Mouse (Mus musculus) cerebellum, adult 2 months (tissue): Measurements from ENCODE around the gene Syf2. TPM values are rescaled to one million over a fixed set of nuclear protein-coding genes. Genes with fewer than 3 reads are reported as not detected.

ENCODE experiments used
- DNase-seq, 2 experiments: peaks; one replicate each; pipeline ENCODE4 v3.0.0; 2021
- H3K27ac ChIP-seq: fragments of 200-500 bp; 2 replicates; pipeline ENCODE4 v1.5.1; 2012; ENCODE audit warnings: low read length, control low read depth, inconsistent platforms; ENCODE audit not compliant: insufficient read depth
- H3K27me3 ChIP-seq: fragments of 200-500 bp; 2 replicates; pipeline ENCODE4 v1.6.1; 2012; ENCODE audit warnings: inconsistent platforms, mild to moderate bottlenecking, low read length, moderate library complexity; ENCODE audit not compliant: control insufficient read depth, insufficient read depth
- H3K4me1 ChIP-seq: fragments of 200-500 bp; 2 replicates; pipeline ENCODE4 v1.6.1; 2011; ENCODE audit warnings: low read length; ENCODE audit not compliant: control insufficient read depth, insufficient read depth
- H3K4me3 ChIP-seq: fragments of 200-500 bp; replicated peaks from 2 replicates; pipeline ENCODE3; 2011; ENCODE audit warnings: mild to moderate bottlenecking, low read depth, low read length, control low read depth; ENCODE audit not compliant: insufficient read depth
- CTCF ChIP-seq: fragments of 200-500 bp; IDR thresholded peaks from 2 replicates; pipeline ENCODE4 v1.5.1; 2011; ENCODE audit warnings: low read depth, mild to moderate bottlenecking, control low read depth, low read length, moderate library complexity, borderline replicate concordance; ENCODE audit not compliant: insufficient read depth
- POLR2A ChIP-seq: fragments of 200-500 bp; IDR thresholded peaks from 2 replicates; pipeline ENCODE4 v1.6.1; 2011; ENCODE audit warnings: low read length, control low read depth, borderline replicate concordance; ENCODE audit not compliant: insufficient read depth
- WGBS: fragments of 180-500 bp; shearing (Covaris S2); methylation state at CpG from one replicate; pipeline ENCODE4 v1.1.7; 2018; 5-methylcytosine and 5-hydroxymethylcytosine counted together
- polyA plus RNA-seq: library from polyadenylated mRNA; depleted of rRNA; stranded (reverse); fragments of >200 nt; gene quantifications from 2 replicates; pipeline ENCODE4 v1.2.3, GENCODE M21; 2012

Syf2 gene
- polyA plus RNA-seq, 1 experiment: 99.7 TPM

DNA sequence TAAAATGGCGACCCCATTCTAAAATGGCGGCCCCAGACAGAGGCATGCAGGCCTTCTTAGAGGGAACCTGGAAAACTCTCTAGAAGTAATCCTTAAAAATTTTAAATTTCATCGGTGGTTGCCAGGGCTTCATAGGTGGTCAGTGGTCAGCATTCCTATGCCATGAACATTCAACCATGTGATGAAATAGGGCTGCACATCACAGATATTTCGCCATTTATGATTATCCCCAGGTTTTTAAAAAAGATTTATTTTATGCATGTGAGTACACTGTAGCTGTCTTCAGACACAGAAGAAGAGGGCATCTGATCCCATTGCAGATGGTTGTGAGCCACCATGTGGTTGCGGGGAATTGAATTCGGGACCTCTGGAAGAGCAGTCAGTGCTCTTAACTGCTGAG lies 10.1 kb upstream of the Syf2 start:
- Histone ChIP-seq H3K4me3 (no peak overlapping the region), H3K4me1 (peaks cover 4% of the 10 kb centered on the region; the same call in 1 of the 2 replicates), H3K27ac (no peak overlapping the region), H3K27me3 (no peaks in the 10 kb centered on the region)
- DNase-seq: no peak
- TF ChIP-seq POLR2A (no peak), CTCF (no peak)
- 97% methylated on average over 6 of the region's 6 CpGs for WGBS

DNA sequence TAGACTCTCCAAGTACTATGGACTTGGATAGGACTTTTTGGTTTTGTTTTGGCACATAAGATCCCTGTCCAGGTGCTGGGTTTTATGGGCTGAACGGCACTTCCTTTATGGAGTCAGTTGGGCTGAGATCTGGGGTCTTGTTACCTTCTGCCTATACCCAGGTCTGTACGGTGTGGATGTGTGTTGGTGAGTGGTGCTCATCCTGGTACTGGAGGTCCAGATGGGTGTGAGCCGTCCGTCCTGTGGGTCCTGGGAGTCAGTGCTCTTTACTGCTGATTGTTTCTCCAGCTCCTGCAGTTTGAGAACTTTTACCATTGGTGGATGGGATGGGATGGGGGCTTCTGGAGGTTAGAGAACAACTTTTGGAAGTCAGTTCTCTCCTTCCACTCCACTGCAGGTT lies 9.0 kb upstream of the Syf2 start:
- no peak for TF ChIP-seq POLR2A
- Histone ChIP-seq H3K27ac (no peak overlapping the region), H3K4me3 (no peak overlapping the region), H3K27me3 (no peaks in the 10 kb centered on the region), H3K4me1 (peaks cover 7% of the 10 kb centered on the region; the same call in 1 of the 2 replicates)
- WGBS: 97% methylated on average over 4 of the region's 4 CpGs
- DNase-seq: no peak

- no peak for TF ChIP-seq CTCF
- TF ChIP-seq POLR2A: no peak
- Histone ChIP-seq H3K4me1 (peaks cover 7% of the 10 kb centered on the region; the same call in 1 of the 2 replicates), H3K27me3 (no peaks in the 10 kb centered on the region), H3K27ac (peak overlapping the region; percentile 91), H3K4me3 (peak overlapping the region; percentile 89)
- DNase-seq: no peak
- 63% methylated on average over 10 of the region's 10 CpGs for WGBS
These were observed 8.4 kb upstream of the Syf2 start for GRCm38 (mm10) chr4:134922111-134922924.

- peak overlapping the region; percentile 89 for H3K4me3 ChIP-seq
- peak in 1 of 2 experiments; percentile 67 for DNase-seq
- peak overlapping the region; percentile 91 for H3K27ac ChIP-seq
- H3K27me3 ChIP-seq: no peaks in the 10 kb centered on the region
- no peak for TF ChIP-seq CTCF
- TF ChIP-seq POLR2A: 0 out of 2 replicates have a peak, but pooled peaks have one; percentile 21
- H3K4me1 ChIP-seq: peaks cover 7% of the 10 kb centered on the region; the same call in 1 of the 2 replicates
- under 1% methylated on average over 13 of the region's 13 CpGs for WGBS
These were observed 7.8 kb upstream of the Syf2 start for GRCm38 (mm10) chr4:134922925-134923244.

- Histone ChIP-seq H3K4me1 (peaks cover 7% of the 10 kb centered on the region; the same call in 1 of the 2 replicates), H3K27me3 (no peaks in the 10 kb centered on the region), H3K27ac (peak within 1 kb of the TSS; percentile 98), H3K4me3 (peak within 1 kb of the TSS; percentile 91)
- peak; percentile 99 for DNase-seq
- TF ChIP-seq CTCF (no peak), POLR2A (peak; percentile 100)
- under 1% methylated on average over 64 of the region's 64 CpGs for WGBS
These were observed 7.3 kb upstream of the Syf2 start, which contains the start of gene Rsrp1 for GRCm38 (mm10) chr4:134923258-134924018. Gene Rsrp1 (plus strand): TSS chr4:134923592.

DNA sequence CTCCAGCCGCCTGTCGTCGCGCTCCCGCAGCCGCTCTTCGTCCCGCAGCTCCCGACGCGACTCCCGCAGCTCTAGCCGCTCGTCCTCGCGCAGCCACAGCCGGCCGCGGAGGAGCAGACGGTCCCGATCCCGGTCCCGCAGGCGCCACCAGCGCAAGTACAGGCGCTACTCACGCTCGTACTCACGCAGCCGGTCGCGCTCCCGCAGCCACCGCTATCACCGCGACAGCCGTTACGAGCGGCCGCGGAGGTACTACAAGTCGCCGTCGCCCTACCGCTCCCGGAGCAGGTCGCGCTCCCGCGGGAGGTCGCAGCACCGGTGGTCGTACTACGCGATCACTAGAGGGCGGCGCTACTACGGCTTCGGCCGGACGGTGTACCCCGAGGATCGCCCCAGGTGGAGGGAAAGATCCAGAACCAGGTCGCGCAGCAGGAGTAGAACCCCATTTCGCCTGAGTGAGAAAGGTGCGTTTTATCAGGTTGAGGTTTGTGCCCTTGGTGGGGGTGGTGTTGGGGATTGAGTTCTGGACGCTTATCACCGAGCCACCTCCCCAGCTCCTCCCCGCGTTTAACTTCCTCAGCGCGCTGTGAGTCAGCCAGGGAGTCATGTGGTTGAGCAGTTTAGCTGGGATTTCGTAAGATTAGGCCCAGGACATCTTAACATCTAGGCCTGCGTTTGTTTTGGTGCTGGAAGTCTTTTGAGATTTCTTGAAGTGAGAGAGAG lies 6.5 kb upstream of the Syf2 start:
- Histone ChIP-seq H3K4me3 (peak overlapping the region; percentile 91), H3K27me3 (no peaks in the 10 kb centered on the region), H3K4me1 (peaks cover 7% of the 10 kb centered on the region; the same call in 1 of the 2 replicates), H3K27ac (peak overlapping the region; percentile 98)
- WGBS: under 1% methylated on average over 75 of the region's 75 CpGs
- TF ChIP-seq CTCF (no peak), POLR2A (no peak)
- peak; percentile 48 to 59 for DNase-seq

GRCm38 (mm10) chr4:134925206-134925605 lies 5.5 kb upstream of the Syf2 start:
- no peak for DNase-seq
- TF ChIP-seq CTCF (no peak), POLR2A (no peak)
- H3K27me3 ChIP-seq: no peaks in the 10 kb centered on the region
- H3K4me1 ChIP-seq: peaks cover 7% of the 10 kb centered on the region; the same call in 1 of the 2 replicates
- H3K4me3 ChIP-seq: peak overlapping the region; percentile 91
- 12% methylated on average over 8 of the region's 8 CpGs for WGBS
- no peak overlapping the region for H3K27ac ChIP-seq
